Mouse (Mus musculus): ENCODE measurements around the gene Slc25a41. TPM values are rescaled to one million over a fixed set of nuclear protein-coding genes. Genes with fewer than 3 reads are reported as not detected.

Slc25a41 gene
- polyA plus RNA-seq, 1 experiment from 2014 or later: not detected

GRCm38 (mm10) chr17:57031661-57032420, 9.6 kb downstream of the Slc25a41 start:
- peak overlapping the region; percentile 86 for H3K27ac ChIP-seq (ENCODE audit: low read length)
- H3K4me1 ChIP-seq (ENCODE audit: control insufficient read depth, insufficient read depth, low read length): peaks cover 8% of the 10 kb centered on the region; the same call in 1 of the 2 replicates
- WGBS: under 1% methylated on average over 38 of the region's 38 CpGs
- no peaks in the 10 kb centered on the region for H3K9me3 ChIP-seq (ENCODE audit: control insufficient read depth, low read depth, low read length)
- peak overlapping the region; percentile 52 for H3K4me2 ChIP-seq (replicated peaks; ENCODE audit: low read depth, low read length)
- peak; percentile 96 for ATAC-seq (ENCODE audit: insufficient number of reproducible peaks, insufficient read depth, low FRiP score, low read depth)
- peak overlapping the region; percentile 29; the same call in 1 of the 2 replicates for H3K9ac ChIP-seq (replicated peaks; ENCODE audit: low read depth, low read length)
- H3K27me3 ChIP-seq (ENCODE audit: control insufficient read depth, insufficient read depth, low read length): no peaks in the 10 kb centered on the region
- H3K4me3 ChIP-seq (ENCODE audit: low read depth, low read length): peak overlapping the region; percentile 35
- peaks cover 19% of the 10 kb centered on the region for H3K36me3 ChIP-seq (ENCODE audit: control insufficient read depth, insufficient read depth, low read length)

DNA sequence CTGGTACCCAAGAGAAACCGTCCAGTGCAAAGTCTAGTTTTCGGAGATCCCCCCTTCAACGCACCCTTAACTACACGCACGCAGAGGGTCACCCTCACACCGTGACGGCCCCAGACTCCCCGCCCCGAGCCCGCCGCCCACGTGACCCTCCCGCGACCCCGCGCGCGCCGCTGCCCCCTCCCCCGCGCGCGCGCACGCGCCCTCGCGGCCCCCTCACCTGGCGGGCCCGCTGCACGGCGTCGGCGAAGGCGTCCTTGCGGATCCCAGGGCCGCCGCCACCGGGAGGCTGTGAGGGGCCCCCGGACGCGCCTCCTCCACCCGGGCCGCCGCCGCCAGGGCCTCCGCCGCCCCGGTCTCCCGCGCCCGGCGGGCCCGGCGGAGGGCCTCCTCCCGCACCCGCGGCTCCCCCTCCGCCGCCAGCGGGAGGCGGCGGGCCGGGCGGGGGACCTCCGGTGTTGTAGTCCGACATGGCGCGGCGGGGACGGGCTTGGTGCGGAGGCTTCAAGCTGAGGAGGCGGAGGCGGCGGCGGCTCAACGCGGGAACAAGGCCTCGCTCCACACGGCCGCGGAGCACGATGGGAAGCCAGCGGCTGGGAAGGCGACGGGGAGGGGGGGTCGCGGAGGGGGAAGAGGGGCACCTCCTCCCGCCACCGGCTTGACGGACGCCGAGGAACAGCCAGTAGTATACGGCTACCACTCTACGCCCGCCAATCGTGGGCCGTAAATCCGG, 10.4 kb downstream of the Slc25a41 start, which contains the start of gene Khsrp:
Gene Khsrp (minus strand): TSS at position 592 of the 730 bp plus-strand sequence.
- Histone ChIP-seq H3K27me3 (ENCODE audit: control insufficient read depth, insufficient read depth, low read length) (no peaks in the 10 kb centered on the region), H3K4me1 (ENCODE audit: control insufficient read depth, insufficient read depth, low read length) (peaks cover 8% of the 10 kb centered on the region; the same call in 1 of the 2 replicates), H3K36me3 (ENCODE audit: control insufficient read depth, insufficient read depth, low read length) (peaks cover 26% of the 10 kb centered on the region), H3K9ac (replicated peaks; ENCODE audit: low read depth, low read length) (peak within 1 kb of the TSS; percentile 99), H3K4me2 (replicated peaks; ENCODE audit: low read depth, low read length) (peak within 1 kb of the TSS; percentile 96), H3K9me3 (ENCODE audit: control insufficient read depth, low read depth, low read length) (no peaks in the 10 kb centered on the region), H3K27ac (ENCODE audit: low read length) (peak within 1 kb of the TSS; percentile 86), H3K4me3 (ENCODE audit: low read depth, low read length) (peak within 1 kb of the TSS; percentile 76)
- under 1% methylated on average over 87 of the region's 99 CpGs for WGBS
- ATAC-seq (ENCODE audit: insufficient number of reproducible peaks, insufficient read depth, low FRiP score, low read depth): no peak

GRCm38 (mm10) chr17:57029691-57030090, 11.8 kb downstream of the Slc25a41 start:
- Histone ChIP-seq H3K9ac (replicated peaks; ENCODE audit: low read depth, low read length) (peak overlapping the region; percentile 99; the same call in 1 of the 2 replicates), H3K36me3 (ENCODE audit: control insufficient read depth, insufficient read depth, low read length) (peaks cover 40% of the 10 kb centered on the region), H3K4me2 (replicated peaks; ENCODE audit: low read depth, low read length) (peak overlapping the region; percentile 96), H3K4me3 (ENCODE audit: low read depth, low read length) (peak overlapping the region; percentile 76), H3K9me3 (ENCODE audit: control insufficient read depth, low read depth, low read length) (no peaks in the 10 kb centered on the region), H3K27ac (ENCODE audit: low read length) (no peak overlapping the region), H3K4me1 (ENCODE audit: control insufficient read depth, insufficient read depth, low read length) (peaks cover 8% of the 10 kb centered on the region; the same call in 1 of the 2 replicates), H3K27me3 (ENCODE audit: control insufficient read depth, insufficient read depth, low read length) (no peaks in the 10 kb centered on the region)
- no peak for ATAC-seq (ENCODE audit: insufficient number of reproducible peaks, insufficient read depth, low FRiP score, low read depth)
- WGBS: 32% methylated on average over 8 of the region's 8 CpGs

DNA sequence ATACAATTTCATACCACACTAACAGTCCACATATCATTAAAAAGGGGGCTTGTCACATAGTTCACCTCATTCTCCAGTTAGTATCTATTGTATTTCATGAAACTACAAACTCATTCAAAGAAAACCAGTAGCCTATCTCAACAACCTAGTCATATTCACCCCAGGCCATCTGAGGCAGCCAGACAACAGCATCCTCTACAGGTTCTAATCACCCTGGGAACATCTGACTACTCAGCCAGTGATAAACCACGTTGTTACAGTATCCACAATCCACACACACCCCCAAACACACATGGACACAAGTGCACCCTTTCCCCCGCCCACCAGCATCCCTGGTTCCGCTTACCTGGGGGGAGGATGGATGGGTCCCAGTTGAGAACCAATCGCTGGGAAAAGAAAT, 14.0 kb downstream of the Slc25a41 start:
- Histone ChIP-seq H3K4me1 (ENCODE audit: control insufficient read depth, insufficient read depth, low read length) (peaks cover 8% of the 10 kb centered on the region; the same call in 1 of the 2 replicates), H3K9ac (replicated peaks; ENCODE audit: low read depth, low read length) (no peak overlapping the region), H3K9me3 (ENCODE audit: control insufficient read depth, low read depth, low read length) (no peaks in the 10 kb centered on the region), H3K36me3 (ENCODE audit: control insufficient read depth, insufficient read depth, low read length) (peaks cover 62% of the 10 kb centered on the region), H3K4me3 (ENCODE audit: low read depth, low read length) (no peak overlapping the region), H3K4me2 (replicated peaks; ENCODE audit: low read depth, low read length) (no peak overlapping the region), H3K27ac (ENCODE audit: low read length) (no peak overlapping the region), H3K27me3 (ENCODE audit: control insufficient read depth, insufficient read depth, low read length) (no peaks in the 10 kb centered on the region)
- 90% methylated on average over 4 of the region's 4 CpGs for WGBS
- no peak for ATAC-seq (ENCODE audit: insufficient number of reproducible peaks, insufficient read depth, low FRiP score, low read depth)

GRCm38 (mm10) chr17:57020960-57021359, 20.5 kb downstream of the Slc25a41 start:
- H3K4me2 ChIP-seq (replicated peaks; ENCODE audit: low read depth, low read length): no peak overlapping the region
- no peak overlapping the region for H3K9ac ChIP-seq (replicated peaks; ENCODE audit: low read depth, low read length)
- H3K27ac ChIP-seq (ENCODE audit: low read length): no peak overlapping the region
- no peak overlapping the region for H3K4me3 ChIP-seq (ENCODE audit: low read depth, low read length)
- no peaks in the 10 kb centered on the region for H3K9me3 ChIP-seq (ENCODE audit: control insufficient read depth, low read depth, low read length)
- 87% methylated on average over 5 of the region's 5 CpGs for WGBS
- peaks cover 54% of the 10 kb centered on the region for H3K36me3 ChIP-seq (ENCODE audit: control insufficient read depth, insufficient read depth, low read length)
- no peak for ATAC-seq (ENCODE audit: insufficient number of reproducible peaks, insufficient read depth, low FRiP score, low read depth)
- no peaks in the 10 kb centered on the region for H3K27me3 ChIP-seq (ENCODE audit: control insufficient read depth, insufficient read depth, low read length)
- no peaks in the 10 kb centered on the region for H3K4me1 ChIP-seq (ENCODE audit: control insufficient read depth, insufficient read depth, low read length)

DNA sequence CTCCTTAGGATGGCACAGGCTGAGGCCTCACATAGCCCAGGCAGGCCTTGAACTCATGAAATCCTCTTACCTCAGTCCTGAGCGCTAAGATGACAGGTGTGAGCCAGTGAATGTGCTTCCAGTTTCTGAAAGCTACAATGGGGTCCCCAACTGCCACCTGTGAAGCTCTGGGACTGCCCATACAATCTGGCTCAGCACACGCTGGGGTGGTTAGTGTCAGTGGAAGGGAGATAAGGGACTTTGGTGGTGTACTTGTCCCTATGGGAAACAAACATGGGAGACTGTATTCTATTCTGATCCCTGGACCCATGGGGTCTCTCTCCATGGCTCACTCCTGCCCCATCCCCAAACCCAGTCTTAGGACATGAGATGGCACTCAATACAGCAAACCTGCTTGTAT, 21.8 kb downstream of the Slc25a41 start:
- Histone ChIP-seq H3K4me1 (ENCODE audit: control insufficient read depth, insufficient read depth, low read length) (no peaks in the 10 kb centered on the region), H3K4me3 (ENCODE audit: low read depth, low read length) (no peak overlapping the region), H3K27ac (ENCODE audit: low read length) (no peak overlapping the region), H3K9ac (replicated peaks; ENCODE audit: low read depth, low read length) (no peak overlapping the region), H3K36me3 (ENCODE audit: control insufficient read depth, insufficient read depth, low read length) (peaks cover 41% of the 10 kb centered on the region), H3K27me3 (ENCODE audit: control insufficient read depth, insufficient read depth, low read length) (no peaks in the 10 kb centered on the region), H3K4me2 (replicated peaks; ENCODE audit: low read depth, low read length) (no peak overlapping the region), H3K9me3 (ENCODE audit: control insufficient read depth, low read depth, low read length) (no peaks in the 10 kb centered on the region)
- no peak for ATAC-seq (ENCODE audit: insufficient number of reproducible peaks, insufficient read depth, low FRiP score, low read depth)
- 71% methylated on average over 2 of the region's 2 CpGs for WGBS

DNA sequence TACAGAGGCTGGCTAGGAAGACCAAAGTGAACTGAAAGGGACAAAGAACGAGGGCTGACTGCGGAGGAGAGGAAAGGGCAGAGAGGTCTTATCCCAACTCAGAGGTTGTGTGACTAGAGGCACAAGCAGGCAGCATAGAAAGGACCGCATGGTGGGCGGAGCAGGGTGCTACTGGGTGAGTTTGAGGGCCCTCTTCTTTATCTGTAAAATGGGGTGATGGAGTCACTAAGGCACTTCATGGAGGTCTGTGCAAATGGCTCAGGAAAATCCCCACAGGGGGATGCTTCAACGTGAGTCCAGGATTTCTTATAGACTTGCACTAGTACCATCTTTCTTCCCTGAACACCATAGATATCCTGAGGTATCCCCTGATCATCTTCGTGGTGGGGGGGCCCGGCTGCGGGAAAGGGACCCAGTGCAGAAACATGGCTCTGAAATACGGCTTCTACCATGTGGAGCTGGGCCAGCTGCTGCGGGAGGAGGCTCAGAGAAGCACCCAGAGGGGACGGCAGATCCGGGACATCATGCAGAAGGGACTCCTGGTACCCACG, 29.1 kb downstream of the Slc25a41 start:
- no peak for ATAC-seq (ENCODE audit: insufficient number of reproducible peaks, insufficient read depth, low FRiP score, low read depth)
- H3K4me2 ChIP-seq (replicated peaks; ENCODE audit: low read depth, low read length): peak overlapping the region; percentile 66
- H3K9me3 ChIP-seq (ENCODE audit: control insufficient read depth, low read depth, low read length): no peaks in the 10 kb centered on the region
- no peaks in the 10 kb centered on the region for H3K27me3 ChIP-seq (ENCODE audit: control insufficient read depth, insufficient read depth, low read length)
- no peak overlapping the region for H3K9ac ChIP-seq (replicated peaks; ENCODE audit: low read depth, low read length)
- peak overlapping the region; percentile 77 for H3K4me3 ChIP-seq (ENCODE audit: low read depth, low read length)
- 67% methylated on average over 13 of the region's 13 CpGs for WGBS
- peak overlapping the region; percentile 89 for H3K27ac ChIP-seq (ENCODE audit: low read length)
- H3K36me3 ChIP-seq (ENCODE audit: control insufficient read depth, insufficient read depth, low read length): peaks cover 15% of the 10 kb centered on the region
- peaks cover 4% of the 10 kb centered on the region; the same call in 1 of the 2 replicates for H3K4me1 ChIP-seq (ENCODE audit: control insufficient read depth, insufficient read depth, low read length)
